Mouse (Mus musculus) layer of hippocampus, postnatal 36 days (tissue): ENCODE results near the gene Gm16442. TPM values are rescaled to one million over a fixed set of nuclear protein-coding genes. Genes with fewer than 3 reads are reported as not detected.
"Not testable (repeated sequence)": the region's sequence is repeated elsewhere in the genome, so short reads cannot be mapped to it uniquely, and the experiment has no call there.

Source experiments
- DNase-seq, 2 experiments: peaks; one replicate each; pipeline ENCODE4 v3.0.0; 2022
- total RNA-seq, 2 experiments: library from RNA; stranded (reverse); gene quantifications; 2 replicates each; pipeline ENCODE4 v1.2.3; 2021

Gm16442 gene
- not detected for total RNA-seq

DNA sequence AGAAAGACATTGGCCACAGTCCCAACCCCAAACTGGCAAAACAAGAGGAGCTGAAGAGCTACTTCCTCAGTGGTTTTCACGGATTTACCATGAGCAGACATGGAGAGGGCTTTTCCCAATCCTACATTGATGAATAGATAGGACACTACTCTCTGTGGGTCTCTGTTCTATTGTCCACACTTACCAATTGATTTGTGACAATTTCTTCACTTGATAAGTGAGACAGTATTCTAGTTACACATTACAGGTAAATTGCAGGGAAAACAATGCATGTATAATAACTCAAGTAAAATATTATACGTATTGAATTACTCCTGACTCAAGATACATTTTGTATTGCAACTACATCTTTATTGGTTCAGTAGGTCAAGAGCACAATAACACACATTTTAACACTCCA, at the start of gene Gm16442:
Gene Gm16442 (minus strand): TSS at position 101 of the 400 bp plus-strand sequence.
- not testable (repeated sequence) for DNase-seq

DNA sequence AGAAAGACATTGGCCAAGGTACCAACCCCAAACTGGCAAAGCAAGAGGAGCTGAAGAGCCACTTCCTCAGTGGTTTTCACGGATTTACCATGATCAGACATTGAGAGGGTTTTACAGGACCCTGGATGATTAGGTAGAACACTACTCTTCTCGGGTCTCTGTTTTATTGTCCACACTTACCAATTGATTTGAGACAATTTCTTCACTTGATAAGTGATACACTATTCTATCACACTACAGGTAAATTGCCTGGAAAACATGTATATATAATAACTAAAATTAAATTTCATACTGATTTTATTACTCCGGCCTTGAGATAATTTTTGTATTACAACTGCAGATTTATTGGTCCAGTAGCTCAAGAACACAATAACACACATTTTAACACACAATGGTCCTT, 45.9 kb upstream of the Gm16442 start, which contains the start of gene Vmn1r94:
Gene Vmn1r94 (minus strand): TSS at position 101 of the 400 bp plus-strand sequence.
- DNase-seq = not testable (repeated sequence)

GRCm38 (mm10) chr7:20138988-20139387, 16.6 kb upstream of the Gm16442 start, which contains the start of gene Vmn1r93:
Gene Vmn1r93 (minus strand): TSS chr7:20139088.
- DNase-seq = not testable (repeated sequence)

DNA sequence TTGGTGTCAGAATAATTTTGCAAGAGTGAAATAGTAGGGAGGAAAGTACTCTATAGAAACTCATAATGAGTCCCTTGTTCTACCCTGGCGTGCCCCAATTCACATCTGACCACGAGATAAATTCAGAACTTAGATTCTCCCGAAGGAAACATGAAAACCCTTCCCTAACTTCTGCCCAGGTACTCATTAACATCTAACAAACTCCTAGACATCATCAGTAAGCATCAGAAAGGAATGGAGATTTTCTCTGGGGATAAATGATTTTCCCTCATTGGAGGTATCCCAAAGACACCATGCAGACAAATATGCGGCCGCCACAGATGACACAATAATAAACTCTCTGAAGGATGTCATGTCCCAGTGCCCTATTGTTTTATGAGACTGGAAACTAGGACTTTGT, 23.0 kb downstream of the Gm16442 start, which contains the start of gene Vmn1r91:
Gene Vmn1r91 (plus strand): TSS at position 301 of the 400 bp plus-strand sequence.
- DNase-seq = not testable (repeated sequence)

DNA sequence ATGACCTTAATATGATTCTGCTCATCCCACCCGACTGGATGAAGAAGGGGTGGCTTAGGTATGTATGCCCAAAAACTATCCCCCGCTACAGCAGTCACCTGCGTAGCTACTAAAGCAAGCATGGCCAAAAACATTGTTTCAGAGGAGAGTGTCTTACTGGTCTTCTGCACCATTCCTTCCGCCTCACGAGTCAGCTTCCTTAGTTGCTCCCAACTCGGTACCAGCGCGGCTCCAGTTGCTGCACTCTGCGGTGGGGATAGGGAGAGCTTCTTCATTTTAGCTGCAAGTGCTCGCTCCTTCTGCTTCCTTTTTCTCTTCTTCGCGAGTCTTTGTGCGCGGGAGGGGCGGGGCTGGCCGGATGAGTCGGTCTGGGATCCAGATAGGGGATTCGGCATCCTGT, 44.3 kb downstream of the Gm16442 start:
- not testable (repeated sequence) for DNase-seq

Other genes starting within 250 kb of the Gm16442 start
- not detected for gene Ceacam19, start 234.6 kb downstream of the Gm16442 start, total RNA-seq
- 10 to 100 TPM; 11.5 to 14.9 TPM for gene Pvr, start 201.4 kb downstream of the Gm16442 start, total RNA-seq
- not detected for gene Igsf23, start 171.8 kb downstream of the Gm16442 start, total RNA-seq
- not detected for gene Ceacam20, start 157.2 kb downstream of the Gm16442 start, total RNA-seq
- not detected for gene Nlrp9b, start 131.1 kb downstream of the Gm16442 start, total RNA-seq
- gene Vmn1r91, start 22.9 kb downstream of the Gm16442 start, total RNA-seq = not detected
- not detected for gene Vmn1r93, start 16.5 kb upstream of the Gm16442 start, total RNA-seq
- not detected for gene Vmn1r94, start 45.8 kb upstream of the Gm16442 start, total RNA-seq
- gene Vmn1r95, start 71.1 kb upstream of the Gm16442 start, total RNA-seq = not detected
- gene Gm6164, start 83.0 kb upstream of the Gm16442 start, total RNA-seq = not detected
- gene Gm4498, start 111.2 kb upstream of the Gm16442 start, total RNA-seq = not detected
- not detected for gene Gm5890, start 140.3 kb upstream of the Gm16442 start, total RNA-seq
- not detected for gene Gm4133, start 211.5 kb upstream of the Gm16442 start, total RNA-seq